Mouse (Mus musculus) embryo, embryonic 10 days (tissue): Measurements from ENCODE around the gene Nbr1.
"Not testable (repeated sequence)": the region's sequence is repeated elsewhere in the genome, so short reads cannot be mapped to it uniquely, and the experiment has no call there.

Experiments
- DNase-seq: peaks from one replicate; pipeline ENCODE4 v3.0.0-alpha.2; 2015; ENCODE audit warnings: low spot score

Gene Nbr1

GRCm38 (mm10) chr11:101582054-101583035 lies 30.4 kb downstream of the Nbr1 start, which contains the start of gene Tmem106a:
Tmem106a (plus strand) TSS chr11:101582242.
- DNase-seq = peak; percentile 73

- DNase-seq = no peak
Measured at GRCm38 (mm10) chr11:101583205-101583604, 31.3 kb downstream of the Nbr1 start.

GRCm38 (mm10) chr11:101585031-101585430 lies 33.1 kb downstream of the Nbr1 start:
- DNase-seq = not testable (repeated sequence)

- DNase-seq = no peak
Measured at GRCm38 (mm10) chr11:101585805-101586204, 33.9 kb downstream of the Nbr1 start.

GRCm38 (mm10) chr11:101587676-101588075 lies 35.7 kb downstream of the Nbr1 start:
- DNase-seq = no peak

GRCm38 (mm10) chr11:101588868-101589267 lies 36.9 kb downstream of the Nbr1 start:
- no peak for DNase-seq

- peak; percentile 71 for DNase-seq
Measured at GRCm38 (mm10) chr11:101589444-101589843, 37.5 kb downstream of the Nbr1 start.

- DNase-seq = no peak
Measured at GRCm38 (mm10) chr11:101589989-101590624, 38.2 kb downstream of the Nbr1 start.

GRCm38 (mm10) chr11:101599156-101599555 lies 47.2 kb downstream of the Nbr1 start, which contains the start of gene Gm11634:
Gm11634 (minus strand) TSS chr11:101599256.
- DNase-seq = no peak

GRCm38 (mm10) chr11:101602491-101602890 lies 50.5 kb downstream of the Nbr1 start:
- DNase-seq = peak; percentile 90

- no peak for DNase-seq
Measured at GRCm38 (mm10) chr11:101604116-101604515, 52.2 kb downstream of the Nbr1 start.

GRCm38 (mm10) chr11:101604531-101605453 lies 52.8 kb downstream of the Nbr1 start:
- DNase-seq = peak; percentile 93

GRCm38 (mm10) chr11:101607134-101607533 lies 55.2 kb downstream of the Nbr1 start:
- DNase-seq = not testable (repeated sequence)

- DNase-seq = no peak
Measured at GRCm38 (mm10) chr11:101610445-101610844, 58.5 kb downstream of the Nbr1 start.

- no peak for DNase-seq
Measured at GRCm38 (mm10) chr11:101613596-101613995, 61.6 kb downstream of the Nbr1 start.

- no peak for DNase-seq
Measured at GRCm38 (mm10) chr11:101614116-101614515, 62.2 kb downstream of the Nbr1 start.

GRCm38 (mm10) chr11:101615380-101615779 lies 63.4 kb downstream of the Nbr1 start:
- DNase-seq = no peak

GRCm38 (mm10) chr11:101616104-101616503 lies 64.2 kb downstream of the Nbr1 start:
- DNase-seq = no peak

GRCm38 (mm10) chr11:101616948-101617767 lies 65.2 kb downstream of the Nbr1 start:
- DNase-seq = no peak

- peak; percentile 94 for DNase-seq
Measured at GRCm38 (mm10) chr11:101617849-101618248, 65.9 kb downstream of the Nbr1 start.

GRCm38 (mm10) chr11:101618596-101618995 lies 66.6 kb downstream of the Nbr1 start:
- DNase-seq = no peak
